Mouse (Mus musculus): ENCODE measurements around the gene Zdhhc19. TPM values are rescaled to one million over a fixed set of nuclear protein-coding genes. Genes with fewer than 3 reads are reported as not detected.

Gene Zdhhc19
- total and polyA plus RNA-seq, 2 experiments = not detected

DNA sequence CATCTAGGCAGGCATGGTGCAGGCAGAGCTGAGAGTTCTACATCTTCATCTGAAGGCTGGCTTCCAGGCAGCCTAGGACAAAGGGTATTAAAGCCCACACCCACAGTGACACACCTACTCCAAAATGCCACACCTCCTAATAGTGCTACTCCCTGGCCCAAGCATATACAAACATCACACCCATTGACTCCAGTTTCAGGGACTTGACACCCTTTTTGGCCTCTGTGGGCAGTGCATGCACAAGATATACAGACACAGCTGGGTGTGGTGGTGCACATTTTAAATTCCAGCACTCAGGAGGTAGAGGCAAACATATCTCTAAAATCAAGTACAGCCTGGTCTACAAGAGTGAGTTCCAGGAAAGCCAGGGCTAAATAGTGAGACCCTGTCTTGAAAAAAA lies 40.0 kb upstream of the Zdhhc19 start:
- Histone ChIP-seq H3K36me3 (ENCODE audit: control insufficient read depth, insufficient read depth, low read length) (peaks cover 17% of the 10 kb centered on the region), H3K27ac (replicated peaks; ENCODE audit: insufficient read depth, low read depth, low read length) (no peak overlapping the region), H3K4me3 (ENCODE audit: insufficient read depth, low read depth, low read length) (no peak overlapping the region), H3K9ac (ENCODE audit: low read depth, low read length) (no peak overlapping the region), H3K4me1 (ENCODE audit: control insufficient read depth, insufficient read depth, low read length) (peaks cover 16% of the 10 kb centered on the region), H3K27me3 (ENCODE audit: control insufficient read depth, insufficient read depth, low read length) (no peaks in the 10 kb centered on the region), H3K79me2 (ENCODE audit: control insufficient read depth, insufficient read depth, low read length) (0 out of 2 replicates have a peak, but pooled peaks cover 3% of the 10 kb centered on the region)
- DNase-seq (ENCODE audit: extremely low read depth, low read depth, low spot score) = no peak
- no peak for TF ChIP-seq POLR2A (IDR thresholded peaks at IDR 0.05; ENCODE audit: extremely low read depth, insufficient read depth, low read length)
- no peak for TF ChIP-seq CTCF (IDR thresholded peaks at IDR 0.05; ENCODE audit: low read depth, low read length)

DNA sequence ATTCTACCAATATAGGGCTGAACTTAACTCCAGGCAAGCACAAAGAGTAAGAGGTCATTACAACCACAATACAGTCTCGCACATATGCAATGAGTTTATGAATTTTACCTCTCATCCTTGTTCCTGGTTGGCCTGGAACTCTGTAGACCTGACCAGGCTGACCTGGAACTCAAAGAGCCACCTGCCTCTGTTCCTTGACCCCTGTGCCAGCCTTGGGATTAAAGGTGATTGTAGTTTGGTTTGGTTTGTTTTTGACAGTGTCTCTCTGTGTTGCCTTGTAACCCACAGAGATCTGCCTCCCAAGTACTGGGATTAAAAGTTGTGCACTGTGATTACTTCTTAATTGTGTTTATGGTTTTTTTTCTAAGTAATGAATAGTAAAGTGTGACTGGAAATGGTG lies 39.3 kb upstream of the Zdhhc19 start:
- H3K4me1 ChIP-seq (ENCODE audit: control insufficient read depth, insufficient read depth, low read length) = peaks cover 15% of the 10 kb centered on the region
- no peak overlapping the region for H3K4me3 ChIP-seq (ENCODE audit: insufficient read depth, low read depth, low read length)
- H3K27ac ChIP-seq (replicated peaks; ENCODE audit: insufficient read depth, low read depth, low read length) = no peak overlapping the region
- no peak for TF ChIP-seq POLR2A (IDR thresholded peaks at IDR 0.05; ENCODE audit: extremely low read depth, insufficient read depth, low read length)
- TF ChIP-seq CTCF (IDR thresholded peaks at IDR 0.05; ENCODE audit: low read depth, low read length) = no peak
- H3K9ac ChIP-seq (ENCODE audit: low read depth, low read length) = no peak overlapping the region
- no peaks in the 10 kb centered on the region for H3K27me3 ChIP-seq (ENCODE audit: control insufficient read depth, insufficient read depth, low read length)
- H3K36me3 ChIP-seq (ENCODE audit: control insufficient read depth, insufficient read depth, low read length) = peaks cover 19% of the 10 kb centered on the region
- DNase-seq (ENCODE audit: extremely low read depth, low read depth, low spot score) = peak; percentile 64
- 0 out of 2 replicates have a peak, but pooled peaks cover 3% of the 10 kb centered on the region for H3K79me2 ChIP-seq (ENCODE audit: control insufficient read depth, insufficient read depth, low read length)
- 76% methylated on average over 1 of the region's 1 CpGs for WGBS

DNA sequence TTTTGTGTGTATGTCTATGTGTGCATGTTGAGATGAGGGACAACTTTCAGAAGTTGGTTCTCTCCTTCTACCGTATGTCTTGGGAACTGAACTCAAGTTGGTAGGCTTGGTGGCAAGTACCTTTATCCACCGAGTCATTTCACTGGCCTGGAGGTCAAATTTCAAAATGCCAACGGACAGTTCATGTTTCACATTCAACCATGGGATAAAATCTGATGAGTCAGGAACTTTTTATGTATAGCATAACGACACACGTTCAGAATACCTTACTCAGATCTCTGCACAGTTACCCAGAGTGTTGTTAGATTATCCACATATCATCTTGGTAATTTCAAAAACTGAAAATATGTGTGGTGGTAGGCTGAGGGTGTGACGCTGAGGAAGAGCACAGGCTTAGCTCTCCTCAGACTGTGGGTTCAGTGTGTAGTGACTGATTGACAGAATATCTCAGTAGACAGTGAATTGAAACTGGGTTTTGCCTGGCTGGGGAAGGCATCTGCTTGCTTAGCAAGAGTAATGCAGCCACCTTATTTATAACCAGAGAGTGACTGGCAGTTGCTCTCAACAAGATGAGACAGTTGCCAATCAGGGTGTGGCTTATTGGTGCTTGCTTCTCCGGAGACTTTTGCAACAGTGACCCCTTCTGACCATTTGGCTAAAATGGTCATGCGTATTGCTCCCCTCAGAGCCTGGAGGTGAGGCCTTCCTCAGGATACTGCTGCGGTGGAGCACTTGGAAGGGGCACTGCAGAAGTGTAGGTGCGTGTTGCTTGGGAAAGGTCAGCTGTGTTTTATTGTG lies 38.3 kb upstream of the Zdhhc19 start:
- Histone ChIP-seq H3K4me3 (ENCODE audit: insufficient read depth, low read depth, low read length) (no peak overlapping the region), H3K27me3 (ENCODE audit: control insufficient read depth, insufficient read depth, low read length) (no peaks in the 10 kb centered on the region), H3K27ac (replicated peaks; ENCODE audit: insufficient read depth, low read depth, low read length) (peak overlapping the region; percentile 61), H3K4me1 (ENCODE audit: control insufficient read depth, insufficient read depth, low read length) (peaks cover 12% of the 10 kb centered on the region), H3K9ac (ENCODE audit: low read depth, low read length) (peak overlapping the region; percentile 27; the same call in 1 of the 2 replicates), H3K36me3 (ENCODE audit: control insufficient read depth, insufficient read depth, low read length) (peaks cover 26% of the 10 kb centered on the region), H3K79me2 (ENCODE audit: control insufficient read depth, insufficient read depth, low read length) (0 out of 2 replicates have a peak, but pooled peaks cover 3% of the 10 kb centered on the region)
- DNase-seq (ENCODE audit: extremely low read depth, low read depth, low spot score) = peak; percentile 89
- 26% methylated on average over 10 of the region's 10 CpGs for WGBS
- TF ChIP-seq CTCF (IDR thresholded peaks at IDR 0.05; ENCODE audit: low read depth, low read length) (peak; percentile 58), POLR2A (IDR thresholded peaks at IDR 0.05; ENCODE audit: extremely low read depth, insufficient read depth, low read length) (no peak)

DNA sequence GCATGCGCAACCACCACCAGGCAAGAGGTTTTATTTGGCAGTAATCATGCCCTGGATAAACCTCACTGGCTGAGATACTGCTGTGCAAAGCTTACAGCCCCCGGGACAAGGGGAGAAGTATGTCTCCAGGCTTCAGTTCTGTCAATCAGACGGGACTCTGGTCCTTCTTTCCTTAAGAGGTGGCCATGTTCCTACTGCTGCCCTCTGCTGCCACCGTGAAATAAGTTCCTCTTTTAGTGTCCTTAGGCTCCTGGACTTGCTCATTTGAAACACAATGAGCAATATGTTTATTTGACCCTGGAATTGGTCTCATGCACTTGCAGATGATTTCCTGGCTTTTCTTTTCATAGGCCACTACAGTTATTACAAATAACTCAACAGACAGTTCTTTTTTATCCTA lies 35.5 kb upstream of the Zdhhc19 start:
- WGBS = 60% methylated on average over 4 of the region's 4 CpGs
- H3K79me2 ChIP-seq (ENCODE audit: control insufficient read depth, insufficient read depth, low read length) = no peaks in the 10 kb centered on the region
- no peak for TF ChIP-seq CTCF (IDR thresholded peaks at IDR 0.05; ENCODE audit: low read depth, low read length)
- no peak for TF ChIP-seq POLR2A (IDR thresholded peaks at IDR 0.05; ENCODE audit: extremely low read depth, insufficient read depth, low read length)
- H3K9ac ChIP-seq (ENCODE audit: low read depth, low read length) = no peak overlapping the region
- no peak overlapping the region for H3K27ac ChIP-seq (replicated peaks; ENCODE audit: insufficient read depth, low read depth, low read length)
- peaks cover 8% of the 10 kb centered on the region for H3K4me1 ChIP-seq (ENCODE audit: control insufficient read depth, insufficient read depth, low read length)
- H3K36me3 ChIP-seq (ENCODE audit: control insufficient read depth, insufficient read depth, low read length) = peaks cover 32% of the 10 kb centered on the region
- H3K27me3 ChIP-seq (ENCODE audit: control insufficient read depth, insufficient read depth, low read length) = no peaks in the 10 kb centered on the region
- DNase-seq (ENCODE audit: extremely low read depth, low read depth, low spot score) = no peak
- H3K4me3 ChIP-seq (ENCODE audit: insufficient read depth, low read depth, low read length) = no peak overlapping the region

DNA sequence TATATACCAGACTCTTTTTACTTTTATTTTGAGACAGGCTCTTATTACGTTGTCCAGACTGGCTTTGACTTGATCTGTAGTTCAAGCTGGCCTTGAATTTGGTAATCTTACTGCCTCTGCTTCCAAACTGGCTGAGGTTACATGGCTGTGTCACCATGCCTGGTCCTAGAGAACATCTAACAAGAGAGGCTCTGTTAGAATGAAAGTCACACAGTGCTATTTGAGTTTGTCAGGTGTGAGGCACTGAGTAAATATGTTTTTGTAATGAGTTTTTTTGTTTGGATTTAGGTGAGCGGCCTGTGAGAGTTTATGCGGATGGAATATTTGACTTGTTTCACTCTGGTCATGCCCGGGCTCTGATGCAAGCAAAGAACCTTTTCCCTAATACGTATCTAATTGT lies 34.4 kb upstream of the Zdhhc19 start:
- TF ChIP-seq POLR2A (IDR thresholded peaks at IDR 0.05; ENCODE audit: extremely low read depth, insufficient read depth, low read length) (no peak), CTCF (IDR thresholded peaks at IDR 0.05; ENCODE audit: low read depth, low read length) (no peak)
- Histone ChIP-seq H3K27ac (replicated peaks; ENCODE audit: insufficient read depth, low read depth, low read length) (no peak overlapping the region), H3K4me3 (ENCODE audit: insufficient read depth, low read depth, low read length) (no peak overlapping the region), H3K4me1 (ENCODE audit: control insufficient read depth, insufficient read depth, low read length) (peaks cover 6% of the 10 kb centered on the region), H3K27me3 (ENCODE audit: control insufficient read depth, insufficient read depth, low read length) (no peaks in the 10 kb centered on the region), H3K79me2 (ENCODE audit: control insufficient read depth, insufficient read depth, low read length) (no peaks in the 10 kb centered on the region), H3K36me3 (ENCODE audit: control insufficient read depth, insufficient read depth, low read length) (peaks cover 32% of the 10 kb centered on the region), H3K9ac (ENCODE audit: low read depth, low read length) (no peak overlapping the region)
- 32% methylated on average over 5 of the region's 5 CpGs for WGBS
- DNase-seq (ENCODE audit: extremely low read depth, low read depth, low spot score) = peak; percentile 67

DNA sequence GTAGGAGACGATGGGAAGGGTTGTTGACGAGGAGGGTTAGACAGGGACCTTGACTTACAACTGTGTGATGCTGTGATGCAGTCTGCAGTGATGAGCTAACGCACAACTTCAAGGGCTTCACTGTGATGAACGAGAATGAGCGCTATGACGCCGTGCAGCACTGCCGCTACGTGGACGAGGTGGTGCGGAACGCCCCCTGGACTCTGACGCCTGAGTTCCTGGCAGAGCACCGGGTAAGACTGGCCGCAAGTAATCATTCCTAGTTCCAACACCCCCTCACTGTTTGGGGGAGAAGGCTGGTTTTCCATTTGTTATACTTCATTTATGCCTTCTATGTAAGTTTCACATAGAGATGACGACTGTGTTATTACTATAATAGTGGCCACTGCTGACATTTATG lies 33.1 kb upstream of the Zdhhc19 start:
- H3K9ac ChIP-seq (ENCODE audit: low read depth, low read length) = no peak overlapping the region
- peaks cover 36% of the 10 kb centered on the region for H3K36me3 ChIP-seq (ENCODE audit: control insufficient read depth, insufficient read depth, low read length)
- H3K4me3 ChIP-seq (ENCODE audit: insufficient read depth, low read depth, low read length) = no peak overlapping the region
- WGBS = 95% methylated on average over 16 of the region's 16 CpGs
- no peaks in the 10 kb centered on the region for H3K27me3 ChIP-seq (ENCODE audit: control insufficient read depth, insufficient read depth, low read length)
- TF ChIP-seq CTCF (IDR thresholded peaks at IDR 0.05; ENCODE audit: low read depth, low read length) (no peak), POLR2A (IDR thresholded peaks at IDR 0.05; ENCODE audit: extremely low read depth, insufficient read depth, low read length) (no peak)
- no peak overlapping the region for H3K27ac ChIP-seq (replicated peaks; ENCODE audit: insufficient read depth, low read depth, low read length)
- DNase-seq (ENCODE audit: extremely low read depth, low read depth, low spot score) = no peak
- no peaks in the 10 kb centered on the region for H3K79me2 ChIP-seq (ENCODE audit: control insufficient read depth, insufficient read depth, low read length)
- no peaks in the 10 kb centered on the region for H3K4me1 ChIP-seq (ENCODE audit: control insufficient read depth, insufficient read depth, low read length)

All from liver, adult 2 months (tissue).